Mouse (Mus musculus) granulocyte monocyte progenitor cell, adult 5-6 weeks (primary cell): Measurements from ENCODE around the gene Zfp628. TPM values are rescaled to one million over a fixed set of nuclear protein-coding genes. Genes with fewer than 3 reads are reported as not detected.
"Not testable (repeated sequence)": the region's sequence is repeated elsewhere in the genome, so short reads cannot be mapped to it uniquely, and the experiment has no call there.

ENCODE experiments used
- ATAC-seq: replicated peaks from 2 replicates; pipeline ENCODE4 v1.8.0; 2016; ENCODE audit warnings: mild to moderate bottlenecking, moderate TSS enrichment, inconsistent platforms; ENCODE audit not compliant: poor library complexity, severe bottlenecking
- total RNA-seq, 2 experiments: library from RNA; stranded (forward) in 1 of 2; stranded (reverse) in 1 of 2; fragments of 200-712, 200-1000 nt in 1 of 2; fragments of >200 nt in 1 of 2; fragmentation: Nextera tagmentation in 1 of 2; gene quantifications; 2 replicates each; pipeline ENCODE4 v1.2.3; 2014 to 2017

Gene Zfp628
- total RNA-seq (2014; fragmentation: Nextera tagmentation) (4.6 and 7.7 TPM in 2 replicates), total RNA-seq (2017) (1.0 and 1.2 TPM in 2 replicates)

GRCm38 (mm10) chr7:4915007-4915665 is at the start of gene Zfp628:
Zfp628 (plus strand) TSS chr7:4915217.
- peak; percentile 81 for ATAC-seq

GRCm38 (mm10) chr7:4865579-4866493 is 49.2 kb upstream of the Zfp628 start:
- peak; percentile 95 for ATAC-seq

GRCm38 (mm10) chr7:4866631-4867180 is 48.3 kb upstream of the Zfp628 start:
- ATAC-seq: no peak

GRCm38 (mm10) chr7:4870133-4870532 is 44.9 kb upstream of the Zfp628 start, which contains the start of gene Isoc2b:
Isoc2b (minus strand) TSS chr7:4870258.
- no peak for ATAC-seq

GRCm38 (mm10) chr7:4876753-4877221 is 38.2 kb upstream of the Zfp628 start, which contains the start of gene Isoc2a:
Isoc2a (plus strand) TSS chr7:4877153.
- peak; percentile 99 for ATAC-seq

GRCm38 (mm10) chr7:4877226-4877625 is 37.8 kb upstream of the Zfp628 start:
- peak; percentile 47 for ATAC-seq

GRCm38 (mm10) chr7:4878186-4878585 is 36.8 kb upstream of the Zfp628 start:
- 0 out of 2 replicates have a peak, but pooled peaks have one; percentile 32 for ATAC-seq

GRCm38 (mm10) chr7:4879036-4879435 is 36.0 kb upstream of the Zfp628 start:
- not testable (repeated sequence) for ATAC-seq

GRCm38 (mm10) chr7:4886680-4887079 is 28.3 kb upstream of the Zfp628 start:
- ATAC-seq: no peak

- ATAC-seq: no peak
Observed at GRCm38 (mm10) chr7:4895186-4895585, 19.8 kb upstream of the Zfp628 start.

GRCm38 (mm10) chr7:4898851-4899648 is 16.0 kb upstream of the Zfp628 start:
- no peak for ATAC-seq

GRCm38 (mm10) chr7:4899649-4900522 is 15.1 kb upstream of the Zfp628 start:
- peak; percentile 28; the same call in 1 of the 2 replicates for ATAC-seq

GRCm38 (mm10) chr7:4900523-4900851 is 14.5 kb upstream of the Zfp628 start:
- ATAC-seq: no peak; the same call in 1 of the 2 replicates

- ATAC-seq: peak; percentile 74
Observed at GRCm38 (mm10) chr7:4901171-4901570, 13.8 kb upstream of the Zfp628 start.

GRCm38 (mm10) chr7:4902404-4902803 is 12.6 kb upstream of the Zfp628 start:
- no peak for ATAC-seq

GRCm38 (mm10) chr7:4906466-4906950 is 8.5 kb upstream of the Zfp628 start, which contains the start of gene Gm36210:
Gm36210 (minus strand) TSS chr7:4906516.
- ATAC-seq: no peak

GRCm38 (mm10) chr7:4911561-4911960 is 3.5 kb upstream of the Zfp628 start:
- ATAC-seq: no peak

GRCm38 (mm10) chr7:4912248-4912647 is 2.8 kb upstream of the Zfp628 start:
- no peak for ATAC-seq
